Mouse (Mus musculus): Measurements from ENCODE around the gene Ugt1a10. TPM values are rescaled to one million over a fixed set of nuclear protein-coding genes. Genes with fewer than 3 reads are reported as not detected.

The Ugt1a10 gene
- polyA plus RNA-seq, 2 experiments: not detected

- Histone ChIP-seq H3K27me3 (ENCODE audit: control insufficient read depth, insufficient read depth, low read length) (no peaks in the 10 kb centered on the region), H3K9me3 (ENCODE audit: control insufficient read depth, low read length) (peaks cover 61% of the 10 kb centered on the region), H3K27ac (replicated peaks; ENCODE audit: low read depth, low read length) (no peak overlapping the region), H3K9ac (ENCODE audit: low read depth, low read length, severe bottlenecking) (no peak overlapping the region), H3K4me1 (ENCODE audit: control insufficient read depth, insufficient read depth, low read length) (no peaks in the 10 kb centered on the region), H3K36me3 (ENCODE audit: control insufficient read depth, insufficient read depth, low read length) (no peaks in the 10 kb centered on the region), H3K4me2 (replicated peaks; ENCODE audit: low read depth, low read length, severe bottlenecking) (no peak overlapping the region), H3K4me3 (replicated peaks; ENCODE audit: low read length) (no peak overlapping the region)
- ATAC-seq (ENCODE audit: low FRiP score, low read depth) (no peak), DNase-seq (ENCODE audit: low spot score) (peak; percentile 31)
- TF ChIP-seq POLR2A (IDR thresholded peaks at IDR 0.05; ENCODE audit: borderline replicate concordance, extremely low read depth, insufficient read depth, insufficient read length): no peak
- WGBS: 75% methylated on average over 2 of the region's 2 CpGs
Observed at GRCm38 (mm10) chr1:88214462-88214952, 159.3 kb downstream of the Ugt1a10 start.

DNA sequence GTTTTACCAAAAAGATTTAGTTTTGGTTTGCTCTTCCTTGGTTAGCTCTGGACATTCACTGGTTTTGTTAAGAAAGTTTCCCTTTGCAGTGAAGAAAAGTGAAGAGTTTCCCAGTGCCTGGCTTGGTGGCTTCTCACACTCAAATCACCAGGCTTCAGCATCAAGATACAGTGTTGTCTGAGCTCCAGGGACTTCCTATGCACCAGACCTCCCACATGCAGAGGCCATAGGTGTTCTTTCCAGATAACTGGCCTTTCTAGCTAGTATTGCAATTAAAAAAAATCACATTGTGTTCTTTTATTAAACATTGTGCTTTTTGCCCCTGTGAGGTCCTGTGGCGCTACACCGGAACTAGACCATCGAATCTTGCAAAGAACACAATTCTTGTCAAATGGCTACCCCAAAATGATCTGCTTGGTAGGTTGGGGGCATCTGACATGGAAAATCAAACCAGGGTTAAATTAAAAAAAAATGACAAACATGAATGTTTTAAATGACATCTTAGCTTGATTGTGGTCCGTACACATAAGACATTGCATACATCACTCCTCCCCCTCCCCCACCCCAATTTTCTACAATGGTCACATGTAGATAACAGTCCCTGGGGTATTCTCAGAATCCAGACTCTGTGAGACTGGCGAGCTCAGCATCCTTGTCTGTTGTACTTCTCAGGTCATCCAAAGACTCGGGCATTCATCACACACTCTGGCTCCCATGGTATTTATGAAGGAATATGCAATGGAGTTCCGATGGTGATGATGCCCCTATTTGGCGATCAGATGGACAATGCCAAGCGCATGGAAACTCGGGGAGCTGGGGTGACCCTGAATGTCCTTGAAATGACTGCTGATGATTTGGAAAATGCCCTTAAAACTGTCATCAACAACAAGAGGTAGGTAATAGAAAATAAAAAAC is 160.5 kb downstream of the Ugt1a10 start:
- 69% methylated on average over 10 of the region's 10 CpGs for WGBS
- H3K9ac ChIP-seq (ENCODE audit: low read depth, low read length, severe bottlenecking): no peak overlapping the region
- no peaks in the 10 kb centered on the region for H3K36me3 ChIP-seq (ENCODE audit: control insufficient read depth, insufficient read depth, low read length)
- ATAC-seq (ENCODE audit: low FRiP score, low read depth): no peak
- H3K27ac ChIP-seq (replicated peaks; ENCODE audit: low read depth, low read length): no peak overlapping the region
- peaks cover 61% of the 10 kb centered on the region for H3K9me3 ChIP-seq (ENCODE audit: control insufficient read depth, low read length)
- no peak overlapping the region for H3K4me2 ChIP-seq (replicated peaks; ENCODE audit: low read depth, low read length, severe bottlenecking)
- H3K27me3 ChIP-seq (ENCODE audit: control insufficient read depth, insufficient read depth, low read length): no peaks in the 10 kb centered on the region
- no peak overlapping the region for H3K4me3 ChIP-seq (replicated peaks; ENCODE audit: low read length)
- DNase-seq (ENCODE audit: low spot score): peak; percentile 7
- no peaks in the 10 kb centered on the region for H3K4me1 ChIP-seq (ENCODE audit: control insufficient read depth, insufficient read depth, low read length)
- no peak for TF ChIP-seq POLR2A (IDR thresholded peaks at IDR 0.05; ENCODE audit: borderline replicate concordance, extremely low read depth, insufficient read depth, insufficient read length)

DNA sequence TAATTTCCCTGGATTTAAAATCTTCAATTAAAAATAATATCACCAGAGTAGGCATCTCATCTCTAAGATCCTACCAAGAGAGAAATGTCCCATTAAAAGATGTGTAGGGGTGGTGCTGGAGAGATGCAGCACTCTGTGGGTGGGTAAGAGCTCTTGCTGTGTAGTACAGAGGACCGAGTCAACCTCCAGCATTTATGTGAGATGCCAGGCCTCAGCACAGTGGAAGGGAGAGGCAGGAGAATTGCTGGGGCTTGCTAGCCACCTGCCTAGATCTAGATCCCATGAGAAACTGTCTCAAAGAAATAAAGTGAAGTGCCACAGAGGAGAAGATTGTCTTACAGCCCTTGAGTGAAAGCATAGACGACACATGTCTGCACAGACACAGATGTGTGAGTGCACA is 161.4 kb downstream of the Ugt1a10 start:
- Histone ChIP-seq H3K9ac (ENCODE audit: low read depth, low read length, severe bottlenecking) (no peak overlapping the region), H3K27me3 (ENCODE audit: control insufficient read depth, insufficient read depth, low read length) (no peaks in the 10 kb centered on the region), H3K27ac (replicated peaks; ENCODE audit: low read depth, low read length) (no peak overlapping the region), H3K36me3 (ENCODE audit: control insufficient read depth, insufficient read depth, low read length) (no peaks in the 10 kb centered on the region), H3K4me1 (ENCODE audit: control insufficient read depth, insufficient read depth, low read length) (no peaks in the 10 kb centered on the region), H3K4me3 (replicated peaks; ENCODE audit: low read length) (no peak overlapping the region), H3K9me3 (ENCODE audit: control insufficient read depth, low read length) (peaks cover 58% of the 10 kb centered on the region), H3K4me2 (replicated peaks; ENCODE audit: low read depth, low read length, severe bottlenecking) (no peak overlapping the region)
- DNase-seq (ENCODE audit: low spot score) (no peak), ATAC-seq (ENCODE audit: low FRiP score, low read depth) (no peak)
- 55% methylated on average over 2 of the region's 2 CpGs for WGBS
- TF ChIP-seq POLR2A (IDR thresholded peaks at IDR 0.05; ENCODE audit: borderline replicate concordance, extremely low read depth, insufficient read depth, insufficient read length): no peak

- DNase-seq (ENCODE audit: low spot score) (no peak), ATAC-seq (ENCODE audit: low FRiP score, low read depth) (no peak)
- Histone ChIP-seq H3K9ac (ENCODE audit: low read depth, low read length, severe bottlenecking) (no peak overlapping the region), H3K4me1 (ENCODE audit: control insufficient read depth, insufficient read depth, low read length) (no peaks in the 10 kb centered on the region), H3K9me3 (ENCODE audit: control insufficient read depth, low read length) (peaks cover 54% of the 10 kb centered on the region), H3K4me3 (replicated peaks; ENCODE audit: low read length) (no peak overlapping the region), H3K27me3 (ENCODE audit: control insufficient read depth, insufficient read depth, low read length) (no peaks in the 10 kb centered on the region), H3K4me2 (replicated peaks; ENCODE audit: low read depth, low read length, severe bottlenecking) (no peak overlapping the region), H3K36me3 (ENCODE audit: control insufficient read depth, insufficient read depth, low read length) (no peaks in the 10 kb centered on the region), H3K27ac (replicated peaks; ENCODE audit: low read depth, low read length) (no peak overlapping the region)
- TF ChIP-seq POLR2A (IDR thresholded peaks at IDR 0.05; ENCODE audit: borderline replicate concordance, extremely low read depth, insufficient read depth, insufficient read length): no peak
- WGBS: 59% methylated on average over 2 of the region's 2 CpGs
Observed at GRCm38 (mm10) chr1:88217144-88217543, 162.0 kb downstream of the Ugt1a10 start.

- Histone ChIP-seq H3K4me1 (ENCODE audit: control insufficient read depth, insufficient read depth, low read length) (no peaks in the 10 kb centered on the region), H3K36me3 (ENCODE audit: control insufficient read depth, insufficient read depth, low read length) (no peaks in the 10 kb centered on the region), H3K27ac (replicated peaks; ENCODE audit: low read depth, low read length) (no peak overlapping the region), H3K4me2 (replicated peaks; ENCODE audit: low read depth, low read length, severe bottlenecking) (no peak overlapping the region), H3K27me3 (ENCODE audit: control insufficient read depth, insufficient read depth, low read length) (no peaks in the 10 kb centered on the region), H3K9me3 (ENCODE audit: control insufficient read depth, low read length) (peaks cover 52% of the 10 kb centered on the region), H3K4me3 (replicated peaks; ENCODE audit: low read length) (no peak overlapping the region), H3K9ac (ENCODE audit: low read depth, low read length, severe bottlenecking) (no peak overlapping the region)
- TF ChIP-seq POLR2A (IDR thresholded peaks at IDR 0.05; ENCODE audit: borderline replicate concordance, extremely low read depth, insufficient read depth, insufficient read length): no peak
- DNase-seq (ENCODE audit: low spot score) (peak; percentile 5), ATAC-seq (ENCODE audit: low FRiP score, low read depth) (no peak)
- WGBS: 39% methylated on average over 3 of the region's 3 CpGs
Observed at GRCm38 (mm10) chr1:88217576-88217975, 162.4 kb downstream of the Ugt1a10 start.
